Mouse (Mus musculus) small intestine, adult 10 weeks (tissue): ENCODE data around the gene Rheb. TPM values are rescaled to one million over a fixed set of nuclear protein-coding genes. Genes with fewer than 3 reads are reported as not detected.

Experiments
- polyA plus RNA-seq: library from polyadenylated mRNA; stranded (reverse); fragments of 350-450 nt; fragmentation: Illumina TruSeq; extraction: RNeasy Lipid Tissue Mini Kit (QIAGEN cat#74804); gene quantifications from one replicate; pipeline ENCODE4 v1.2.3, GENCODE M21; 2014; ENCODE audit warnings: low replicate concordance

Gene Rheb
- 320 TPM for polyA plus RNA-seq

DNA sequence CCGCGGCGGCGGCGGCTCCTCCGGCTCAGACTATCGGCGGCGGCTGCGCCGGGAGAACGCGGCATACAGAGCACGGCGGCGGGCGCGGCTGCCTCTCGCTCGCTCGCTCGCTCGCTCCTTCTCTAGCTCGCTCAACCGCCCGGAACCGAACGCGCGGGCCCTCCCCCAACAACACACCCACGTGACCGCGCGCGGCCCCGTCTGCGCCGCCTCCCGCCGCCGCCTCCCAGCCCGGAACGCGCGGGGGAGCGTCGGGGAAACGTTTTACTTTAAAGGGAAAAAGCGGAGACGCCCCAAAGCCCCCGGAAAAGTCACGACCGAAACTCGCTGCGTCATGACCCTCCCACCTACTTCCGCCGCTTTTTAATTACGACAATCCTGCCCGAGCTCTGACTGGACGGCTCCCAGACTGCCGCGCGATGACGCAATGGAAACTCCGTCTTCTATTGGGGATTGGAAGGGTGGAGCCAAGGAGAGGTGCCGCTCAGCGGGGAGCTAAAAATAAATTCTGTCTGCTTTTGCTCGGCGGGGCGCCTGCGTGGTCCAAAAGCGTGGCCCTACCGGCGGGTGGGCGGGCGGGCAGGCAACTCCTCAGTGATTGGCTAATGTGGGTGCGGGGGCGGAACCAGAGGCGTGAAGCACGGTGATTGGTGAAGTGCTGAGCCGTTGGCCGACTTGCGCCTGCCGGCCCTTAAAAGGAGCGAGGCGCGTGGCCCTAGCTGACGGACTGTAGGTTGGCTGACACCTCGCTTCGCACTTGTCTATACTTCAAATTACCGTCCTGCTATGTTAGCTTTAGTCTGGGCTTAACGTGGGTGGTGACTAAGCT lies at the start of gene Rheb:
Gene Rheb (minus strand): TSS at position 351 of the 829 bp plus-strand sequence.

DNA sequence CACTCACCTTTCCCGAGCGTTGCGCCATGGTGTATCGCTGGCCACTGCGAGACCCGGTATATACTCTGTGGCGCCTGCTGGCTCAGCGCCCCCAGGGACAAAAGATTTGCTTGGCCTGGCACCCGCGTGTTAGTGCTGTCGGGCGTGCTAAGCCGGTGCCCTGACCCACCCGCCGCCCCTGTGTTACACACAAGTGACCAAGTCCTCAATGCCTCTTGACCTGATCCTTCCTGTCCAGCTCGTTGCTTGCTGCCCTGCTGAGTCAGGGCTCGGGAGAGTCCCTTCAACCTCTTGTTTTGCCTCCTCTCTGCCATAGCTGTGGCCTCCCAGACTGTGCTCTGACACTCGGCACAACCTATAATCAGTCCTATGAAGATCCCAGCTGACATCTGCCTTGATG lies 84.6 kb downstream of the Rheb start, which contains the start of gene Crygn:
Gene Crygn (minus strand): TSS at position 193 of the 400 bp plus-strand sequence.

Other genes starting within 250 kb of the Rheb start
- gene Smarcd3, start 218.2 kb downstream of the Rheb start, polyA plus RNA-seq, result not detected
- gene Nub1, start 157.1 kb downstream of the Rheb start, polyA plus RNA-seq, result 36.2 TPM
- gene Wdr86, start 111.9 kb downstream of the Rheb start, polyA plus RNA-seq, result not detected
- gene Crygn, start 84.6 kb downstream of the Rheb start, polyA plus RNA-seq, result not detected